Mouse (Mus musculus): ENCODE data around the gene Tfpt.

GRCm38 (mm10) chr7:3666921-3667391 is 37.2 kb upstream of the Tfpt start:
- TF ChIP-seq CTCF (IDR thresholded peaks at IDR 0.05; ENCODE audit: low read depth, low read length) (no peak), TAL1 (conservative IDR thresholded peaks at IDR 0.05; ENCODE audit: low read depth, low read length) (no peak), POLR2AphosphoS5 (IDR thresholded peaks at IDR 0.05; ENCODE audit: insufficient replicate concordance, low read depth, low read length) (no peak)

All from G1E (cell line).